Mouse (Mus musculus) adipose tissue, adult 10 weeks (tissue): Measurements from ENCODE around the gene Cd70. TPM values are rescaled to one million over a fixed set of nuclear protein-coding genes. Genes with fewer than 3 reads are reported as not detected.

Experiments
- polyA plus RNA-seq: library from polyadenylated mRNA; stranded (reverse); fragments of 350-450 nt; fragmentation: Illumina TruSeq; extraction: RNeasy Lipid Tissue Mini Kit (QIAGEN cat#74804); gene quantifications from one replicate; pipeline ENCODE4 v1.2.3, GENCODE M21; 2014; ENCODE audit warnings: low read depth, low replicate concordance

Gene Cd70
- not detected for polyA plus RNA-seq

DNA sequence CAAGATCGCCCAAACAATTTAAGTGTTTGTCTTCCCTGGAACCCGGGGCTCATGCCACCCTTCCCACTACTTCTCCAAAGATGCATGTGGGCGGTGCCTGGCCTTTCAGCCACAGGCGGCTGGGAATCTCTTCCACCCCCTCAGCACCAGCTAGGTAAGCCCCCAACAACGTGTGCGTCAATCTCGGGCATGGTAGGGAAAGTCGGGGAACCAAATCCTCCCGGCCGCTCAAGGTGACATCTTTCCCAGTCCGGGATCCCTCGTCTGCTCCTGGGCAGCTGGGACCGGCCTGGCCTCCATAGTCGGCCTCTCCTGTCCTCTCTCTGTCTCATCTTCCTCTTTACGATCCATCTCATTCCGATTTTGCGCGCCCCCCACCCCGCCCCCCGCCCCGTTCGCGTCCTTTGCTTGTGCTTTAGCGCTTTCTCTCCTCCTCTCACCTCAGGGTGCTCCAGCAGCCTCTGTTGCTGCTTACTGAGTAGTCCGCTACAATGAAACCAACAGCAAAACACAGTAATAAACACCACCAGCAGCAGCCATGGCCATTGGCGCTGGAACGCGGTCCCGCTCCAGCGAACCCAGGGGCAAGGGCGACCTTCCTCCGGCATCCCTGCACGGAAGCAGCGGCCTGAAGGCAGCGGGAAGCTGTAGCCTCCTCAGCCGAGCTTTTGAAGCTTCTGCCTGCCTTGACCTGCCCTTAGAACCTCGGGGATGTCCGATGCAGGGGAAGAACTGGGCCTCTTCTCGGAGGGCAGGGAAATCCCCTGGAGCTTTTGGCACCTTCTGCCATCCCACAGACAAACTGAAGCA lies at the start of gene Cd70:
Gene Cd70 (minus strand): TSS at position 784 of the 810 bp plus-strand sequence.

DNA sequence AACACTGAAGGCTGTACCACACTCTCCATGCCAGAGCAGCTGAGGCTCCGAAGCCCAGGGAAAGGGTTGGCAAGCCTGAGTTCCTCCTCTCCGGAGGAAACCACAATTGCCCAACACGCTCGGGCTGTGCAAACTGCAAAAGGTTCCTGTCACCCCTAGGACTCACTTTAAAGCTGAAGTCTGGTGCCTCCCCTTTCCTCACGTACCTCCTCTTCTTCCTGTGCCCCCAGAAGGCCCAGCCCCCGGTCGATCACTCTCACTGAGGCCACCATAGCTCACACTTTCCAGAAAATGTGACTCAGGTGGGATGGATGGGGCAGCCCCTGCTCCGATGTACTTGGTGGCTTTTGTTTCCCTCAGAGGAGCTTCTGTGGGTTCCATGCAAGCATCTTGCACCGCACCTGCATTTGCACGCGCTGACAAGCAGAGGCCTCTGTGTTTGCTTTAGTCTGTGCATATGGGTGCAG lies 44.5 kb upstream of the Cd70 start, which contains the start of gene Tnfsf14:
Gene Tnfsf14 (minus strand): TSS at position 137 of the 467 bp plus-strand sequence.

DNA sequence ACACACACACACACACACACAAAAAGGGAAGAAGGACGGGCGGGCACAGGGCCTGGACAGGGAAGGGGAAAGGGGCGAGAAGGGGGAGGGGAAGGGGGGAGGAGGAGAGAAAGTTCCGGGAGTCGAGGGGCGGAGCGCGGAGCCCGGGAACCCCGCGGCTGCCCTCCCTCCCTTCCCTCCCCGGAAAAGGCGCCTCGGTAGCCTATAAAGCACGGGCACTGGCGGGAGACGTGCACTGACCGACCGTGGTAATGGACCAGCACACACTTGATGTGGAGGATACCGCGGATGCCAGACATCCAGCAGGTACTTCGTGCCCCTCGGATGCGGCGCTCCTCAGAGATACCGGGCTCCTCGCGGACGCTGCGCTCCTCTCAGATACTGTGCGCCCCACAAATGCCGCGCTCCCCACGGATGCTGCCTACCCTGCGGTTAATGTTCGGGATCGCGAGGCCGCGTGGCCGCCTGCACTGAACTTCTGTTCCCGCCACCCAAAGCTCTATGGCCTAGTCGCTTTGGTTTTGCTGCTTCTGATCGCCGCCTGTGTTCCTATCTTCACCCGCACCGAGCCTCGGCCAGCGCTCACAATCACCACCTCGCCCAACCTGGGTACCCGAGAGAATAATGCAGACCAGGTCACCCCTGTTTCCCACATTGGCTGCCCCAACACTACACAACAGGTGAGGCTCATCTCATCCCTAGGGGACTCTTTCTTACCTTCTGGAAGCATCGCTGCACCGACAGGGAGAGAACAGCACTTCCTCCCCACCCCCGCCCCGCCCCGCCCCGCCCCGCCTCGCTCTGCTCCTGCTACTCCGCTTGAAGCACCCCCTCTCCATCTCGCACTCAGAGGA lies 44.2 kb downstream of the Cd70 start, which contains the start of gene Tnfsf9:
Gene Tnfsf9 (plus strand): TSS at position 145 of the 854 bp plus-strand sequence.

Other genes with a start within 250 kb of the Cd70 start
- 23.0 TPM for gene Mllt1, start 214.4 kb downstream of the Cd70 start, polyA plus RNA-seq
- gene Acer1, start 167.7 kb downstream of the Cd70 start, polyA plus RNA-seq: not detected
- gene Clpp, start 159.5 kb downstream of the Cd70 start, polyA plus RNA-seq: 74.2 TPM
- 21.7 TPM for gene Alkbh7, start 152.4 kb downstream of the Cd70 start, polyA plus RNA-seq
- not detected for gene Pspn, start 149.8 kb downstream of the Cd70 start, polyA plus RNA-seq
- 54.6 TPM for gene Gtf2f1, start 138.5 kb downstream of the Cd70 start, polyA plus RNA-seq
- 0.53 TPM for gene Gm17949, start 138.3 kb downstream of the Cd70 start, polyA plus RNA-seq
- gene Khsrp, start 118.3 kb downstream of the Cd70 start, polyA plus RNA-seq: 48.9 TPM
- 0.43 TPM for gene Slc25a41, start 108.1 kb downstream of the Cd70 start, polyA plus RNA-seq
- gene Crb3, start 90.7 kb downstream of the Cd70 start, polyA plus RNA-seq: 30.2 TPM
- 57.3 TPM for gene Slc25a23, start 89.9 kb downstream of the Cd70 start, polyA plus RNA-seq
- 4.7 TPM for gene Dennd1c, start 71.3 kb downstream of the Cd70 start, polyA plus RNA-seq
- gene Tubb4a, start 62.0 kb downstream of the Cd70 start, polyA plus RNA-seq: 2.8 TPM
- gene Tnfsf9, start 44.5 kb downstream of the Cd70 start, polyA plus RNA-seq: not detected
- gene Tnfsf14, start 44.4 kb upstream of the Cd70 start, polyA plus RNA-seq: 0.69 TPM
- 356 TPM for gene C3, start 78.4 kb upstream of the Cd70 start, polyA plus RNA-seq
- gene Gpr108, start 98.7 kb upstream of the Cd70 start, polyA plus RNA-seq: 53.9 TPM
- 42.5 TPM for gene Trip10, start 99.7 kb upstream of the Cd70 start, polyA plus RNA-seq
- gene Vav1, start 129.3 kb upstream of the Cd70 start, polyA plus RNA-seq: 3.9 TPM
- gene Adgre1, start 208.9 kb upstream of the Cd70 start, polyA plus RNA-seq: 21.0 TPM